Mouse (Mus musculus) gastrocnemius, postnatal 4 days (tissue): Measurements from ENCODE around the gene Sh3bgrl3. TPM values are rescaled to one million over a fixed set of nuclear protein-coding genes. Genes with fewer than 3 reads are reported as not detected.
"Not testable (repeated sequence)": the region's sequence is repeated elsewhere in the genome, so short reads cannot be mapped to it uniquely, and the experiment has no call there.

ENCODE experiments used
- DNase-seq, 2 experiments: peaks; one replicate each; pipeline ENCODE4 v3.0.0; 2021 to 2022; ENCODE audit warnings: low spot score in 2 of 2, mixed read lengths in 2 of 2
- long read RNA-seq, 2 experiments: library from polyadenylated mRNA; stranded (forward); transcript quantifications; one replicate each; pipeline ENCODE4 v2.0.0; 2021
- total RNA-seq, 2 experiments: library from RNA; stranded (reverse); gene quantifications; 2 replicates each; pipeline ENCODE4 v1.2.3; 2021

Sh3bgrl3 gene
- 10 to 100 TPM; 72.4 to 83.6 TPM for total RNA-seq
- long read RNA-seq, experiment 1, transcript Sh3bgrl3-201 (3 exons, 743 nt): major isoform, 59 of 62 reads
- long read RNA-seq, experiment 1, partial matches to known transcripts: 0 of 62 reads
- long read RNA-seq, experiment 1, other reads (novel, unspliced or antisense): 3 of 62 reads
- long read RNA-seq, experiment 2, transcript Sh3bgrl3-201 (3 exons, 743 nt): major isoform, 48 of 53 reads
- long read RNA-seq, experiment 2, partial matches to known transcripts: 2 of 53 reads
- long read RNA-seq, experiment 2, other reads (novel, unspliced or antisense): 2 of 53 reads

- DNase-seq: peak; percentile 75 to 85
These were observed at the start of gene Sh3bgrl3 for GRCm38 (mm10) chr4:134128221-134128982. Gene Sh3bgrl3, minus strand, starts transcription at chr4:134128789.

GRCm38 (mm10) chr4:134172391-134172790 is 43.8 kb upstream of the Sh3bgrl3 start:
- no peak for DNase-seq

DNA sequence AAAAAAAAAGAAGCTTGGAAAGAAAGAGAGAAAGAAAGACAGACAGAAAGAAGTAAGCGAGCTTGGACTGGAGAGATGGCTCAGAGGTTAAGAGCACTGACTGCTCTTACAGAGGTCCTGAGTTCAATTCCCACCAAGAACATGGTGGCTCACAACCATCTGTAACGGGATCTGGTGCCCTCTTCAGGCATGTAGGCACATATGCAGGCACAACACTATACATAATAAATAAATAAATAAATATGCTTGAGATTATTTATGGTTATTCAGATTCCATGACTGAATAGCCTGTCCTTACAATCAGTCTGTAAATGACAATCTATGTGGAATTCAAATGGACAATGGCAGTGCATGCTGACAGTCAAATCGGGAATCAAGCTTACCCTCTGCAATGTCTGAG is 38.3 kb upstream of the Sh3bgrl3 start:
- no peak for DNase-seq

DNA sequence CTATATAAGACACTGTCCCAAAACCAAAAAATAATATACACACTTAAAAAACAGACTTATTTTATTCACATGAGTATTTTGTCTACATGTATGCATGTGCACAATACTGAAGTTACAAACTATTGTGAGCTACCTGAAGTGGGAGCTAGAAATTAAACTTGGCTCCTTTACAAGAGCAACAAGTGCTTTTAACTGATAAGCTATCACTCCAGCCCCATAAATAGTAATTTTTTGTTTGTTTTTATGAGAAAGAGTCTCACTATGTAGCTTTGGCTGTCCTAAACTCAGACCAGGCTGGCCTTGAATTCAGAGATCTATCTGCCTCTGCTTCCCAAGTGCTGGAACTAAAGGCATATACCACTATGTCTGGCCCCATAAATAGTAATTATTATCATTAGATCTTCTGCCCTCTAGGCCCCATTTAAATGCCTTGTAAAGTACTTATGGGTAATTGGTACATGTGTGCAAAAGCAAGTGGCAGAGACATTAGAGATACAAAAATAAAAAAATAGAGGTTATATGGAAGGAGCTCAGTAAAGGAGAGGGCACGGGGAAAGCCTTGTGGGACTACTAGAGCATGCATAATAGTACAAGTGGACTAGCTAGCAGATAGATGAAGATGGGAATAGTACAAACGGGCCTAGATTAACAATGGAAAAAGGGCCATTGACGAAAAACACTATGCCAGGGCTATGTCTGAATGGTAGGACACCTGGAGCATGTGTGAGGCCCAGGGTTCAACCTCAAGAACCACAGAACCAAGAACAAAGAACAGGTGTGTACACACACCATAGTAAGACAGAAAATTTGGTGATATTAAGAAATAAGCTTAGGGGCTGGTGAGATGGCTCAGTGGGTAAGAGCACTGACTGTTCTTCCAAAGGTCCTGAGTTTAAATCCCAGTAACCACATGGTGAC is 37.2 kb upstream of the Sh3bgrl3 start:
- DNase-seq: no peak

GRCm38 (mm10) chr4:134165024-134165423 is 36.4 kb upstream of the Sh3bgrl3 start:
- DNase-seq: no peak

DNA sequence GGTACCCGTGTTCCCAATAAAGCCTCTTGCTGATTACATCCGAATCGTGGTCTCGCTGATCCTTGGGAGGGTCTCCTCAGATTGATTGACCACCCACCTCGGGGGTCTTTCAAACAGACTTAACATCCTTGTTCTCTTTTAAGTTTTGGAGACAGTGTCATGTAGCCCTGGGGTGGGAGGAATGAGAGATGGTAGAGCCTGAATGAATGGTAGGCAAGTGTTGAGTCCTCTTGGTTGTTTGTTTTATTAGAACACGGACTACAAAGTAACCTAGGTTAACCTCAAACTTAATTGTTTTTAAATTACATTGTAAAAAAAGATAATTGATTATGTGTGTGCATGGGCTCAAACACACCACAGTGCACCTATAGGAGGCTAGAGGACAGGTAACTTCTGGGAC is 36.0 kb upstream of the Sh3bgrl3 start:
- DNase-seq: no peak

DNA sequence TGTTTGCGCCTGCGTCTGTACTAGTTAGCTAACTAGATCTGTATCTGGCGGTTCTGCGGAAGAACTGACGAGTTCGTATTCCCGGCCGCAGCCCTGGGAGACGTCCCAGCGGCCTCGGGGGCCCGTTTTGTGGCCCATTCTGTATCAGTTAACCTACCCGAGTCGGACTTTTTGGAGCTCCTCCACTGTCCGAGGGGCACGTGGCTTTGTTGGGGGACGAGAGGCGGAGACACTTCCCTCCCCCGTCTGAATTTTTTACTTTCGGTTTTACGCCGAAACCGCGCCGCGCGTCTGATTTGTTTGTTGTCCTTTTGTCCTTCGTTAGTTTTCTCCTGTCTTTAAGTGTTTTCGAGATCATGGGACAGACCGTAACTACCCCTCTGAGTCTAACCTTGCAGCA is 31.5 kb upstream of the Sh3bgrl3 start:
- DNase-seq: peak in 1 of 2 experiments; percentile 18

DNA sequence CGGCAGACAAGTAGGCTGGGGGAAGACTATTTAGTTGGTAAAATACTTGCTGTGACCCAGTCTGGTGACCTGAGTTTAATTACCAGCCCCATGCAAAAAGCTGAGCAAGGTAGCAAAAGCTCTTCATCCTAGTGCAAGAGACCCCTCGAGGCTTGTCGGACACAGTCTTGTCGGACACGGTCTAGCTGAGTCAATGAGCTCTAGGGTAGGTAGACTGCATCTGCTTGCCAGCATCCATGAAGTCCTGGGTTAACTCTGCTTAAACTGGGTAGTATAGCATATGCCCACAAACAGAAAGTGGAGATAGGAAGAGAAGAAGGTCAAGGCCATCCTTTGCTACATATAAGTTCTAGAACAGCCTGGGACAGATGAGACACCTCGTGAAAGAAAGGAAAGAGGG is 30.2 kb upstream of the Sh3bgrl3 start:
- no peak for DNase-seq

DNA sequence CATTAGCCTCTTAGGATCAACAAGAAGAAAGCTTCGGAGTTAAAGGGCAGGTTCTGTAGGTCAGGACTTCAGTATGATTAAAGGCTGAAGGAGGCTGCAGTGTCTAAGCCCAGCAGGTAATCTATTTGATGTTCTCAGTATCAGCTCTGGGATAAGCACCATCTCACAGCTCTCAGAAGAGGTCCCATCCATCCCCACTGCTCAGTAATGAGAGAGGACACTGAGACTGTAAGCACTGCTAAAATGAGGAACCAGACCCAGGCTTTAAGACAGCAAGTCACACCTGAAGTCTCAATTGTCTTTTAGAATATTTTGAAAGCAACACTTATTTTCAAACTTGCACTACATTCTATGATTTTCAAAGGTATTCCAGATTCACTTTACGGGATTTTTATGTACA is 29.0 kb upstream of the Sh3bgrl3 start:
- no peak for DNase-seq

- no peak for DNase-seq
These were observed 28.2 kb upstream of the Sh3bgrl3 start for GRCm38 (mm10) chr4:134156744-134157143.

DNA sequence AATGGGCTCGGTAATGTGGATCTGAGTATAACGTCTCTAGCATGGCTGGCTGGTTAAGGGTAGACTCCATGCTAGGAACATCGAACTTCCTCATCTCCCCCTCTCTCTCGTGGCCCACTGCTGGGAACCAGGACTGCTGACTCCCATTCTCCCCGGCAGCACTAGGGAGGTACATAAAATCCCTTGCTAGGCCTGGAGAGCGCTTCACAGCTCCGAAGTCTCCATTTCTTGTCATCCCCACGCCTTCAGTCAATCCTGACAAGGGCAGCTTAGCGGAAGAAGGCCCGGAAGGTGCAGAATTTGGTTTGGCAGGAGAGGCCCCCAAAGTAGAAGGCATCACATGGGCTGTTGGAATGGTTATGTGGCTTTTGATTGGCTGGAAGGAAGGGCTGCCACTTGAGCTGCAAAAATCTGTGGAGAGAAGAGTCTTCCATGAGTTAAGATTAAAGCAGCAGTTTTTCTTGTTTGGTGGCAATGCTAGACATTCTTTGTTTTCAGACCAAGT is 27.4 kb upstream of the Sh3bgrl3 start:
- DNase-seq: no peak

GRCm38 (mm10) chr4:134155531-134155930 is 26.9 kb upstream of the Sh3bgrl3 start:
- no peak for DNase-seq

DNA sequence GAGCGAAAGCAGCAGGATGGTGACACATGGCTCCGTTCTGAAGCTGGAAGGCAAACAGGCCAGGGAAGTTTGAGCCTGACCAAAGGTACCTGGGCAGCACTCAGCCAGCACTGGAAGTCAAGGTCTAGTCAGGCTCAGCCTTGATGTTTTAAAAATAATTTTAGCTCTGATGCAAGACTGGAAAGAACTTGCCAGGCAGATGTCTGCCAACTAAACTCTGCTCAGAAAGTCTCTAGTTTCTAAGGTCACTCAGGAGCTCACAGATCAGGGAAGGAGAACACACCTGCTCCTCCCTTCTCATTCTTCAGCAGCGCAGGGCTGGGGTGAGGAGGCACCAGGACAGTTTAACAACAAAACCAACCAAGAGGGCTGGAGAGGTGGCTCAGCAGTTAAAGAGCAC is 25.8 kb upstream of the Sh3bgrl3 start:
- DNase-seq: no peak

GRCm38 (mm10) chr4:134153656-134154055 is 25.1 kb upstream of the Sh3bgrl3 start:
- no peak for DNase-seq

- DNase-seq: no peak
These were observed 23.5 kb upstream of the Sh3bgrl3 start for GRCm38 (mm10) chr4:134152112-134152511.

- DNase-seq: no peak
These were observed 20.8 kb upstream of the Sh3bgrl3 start for GRCm38 (mm10) chr4:134149389-134149788.

DNA sequence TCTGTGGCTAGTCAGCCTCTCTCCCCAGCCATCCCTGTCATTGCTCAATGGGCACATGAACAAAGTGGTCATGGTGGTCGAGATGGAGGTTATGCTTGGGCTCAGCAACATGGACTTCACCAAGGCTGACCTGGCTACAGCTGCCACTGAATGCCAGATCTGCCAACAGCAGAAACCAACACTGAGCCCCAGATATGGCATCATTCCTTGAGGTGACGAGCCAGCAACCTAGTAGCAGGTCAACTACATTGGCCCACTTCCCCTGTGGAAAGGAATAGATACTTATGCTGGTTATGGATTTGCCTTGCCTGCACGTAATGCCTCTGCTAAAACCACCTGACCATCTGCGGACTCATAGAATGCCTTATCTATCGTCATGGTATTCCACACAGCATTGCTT is 15.7 kb upstream of the Sh3bgrl3 start:
- DNase-seq: not testable (repeated sequence)

- DNase-seq: no peak
These were observed 10.3 kb upstream of the Sh3bgrl3 start for GRCm38 (mm10) chr4:134138857-134139256.

- no peak for DNase-seq
These were observed 7.8 kb upstream of the Sh3bgrl3 start for GRCm38 (mm10) chr4:134136280-134136926.

GRCm38 (mm10) chr4:134132519-134133095 is 4.0 kb upstream of the Sh3bgrl3 start:
- no peak for DNase-seq
